Mouse (Mus musculus): ENCODE measurements around the gene Tor4a. TPM values are rescaled to one million over a fixed set of nuclear protein-coding genes. Genes with fewer than 3 reads are reported as not detected.

Tor4a gene
- total RNA-seq, 2 experiments from 2014 or later = 11.6 to 19.5 TPM

DNA sequence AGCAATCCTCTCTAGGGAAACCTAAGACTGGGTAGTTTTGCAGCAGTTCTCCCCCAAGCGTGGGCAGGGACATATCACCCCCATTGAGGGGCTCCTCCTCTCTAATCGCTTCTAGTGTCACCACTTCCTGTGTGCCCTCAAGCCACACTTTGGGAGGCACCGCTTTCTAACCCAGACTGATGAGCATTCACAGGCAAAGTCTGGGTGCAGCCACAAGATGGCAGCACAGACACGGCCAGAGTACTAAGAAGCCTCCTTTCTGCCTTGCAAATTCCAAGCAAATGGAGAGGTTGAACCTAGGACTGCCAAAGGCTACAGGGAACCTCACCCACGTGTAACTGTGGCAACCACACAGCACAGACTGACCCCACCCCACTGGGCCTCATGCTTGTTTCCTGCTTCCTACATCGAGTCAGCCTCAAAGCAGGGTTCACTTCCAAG, 3.3 kb downstream of the Tor4a start:
- DNase-seq (ENCODE audit: low spot score in 2 of 2) = peak; percentile 79 to 84

GRCm38 (mm10) chr2:25187841-25188240, 8.8 kb downstream of the Tor4a start:
- no peak for DNase-seq (ENCODE audit: low spot score in 2 of 2)

DNA sequence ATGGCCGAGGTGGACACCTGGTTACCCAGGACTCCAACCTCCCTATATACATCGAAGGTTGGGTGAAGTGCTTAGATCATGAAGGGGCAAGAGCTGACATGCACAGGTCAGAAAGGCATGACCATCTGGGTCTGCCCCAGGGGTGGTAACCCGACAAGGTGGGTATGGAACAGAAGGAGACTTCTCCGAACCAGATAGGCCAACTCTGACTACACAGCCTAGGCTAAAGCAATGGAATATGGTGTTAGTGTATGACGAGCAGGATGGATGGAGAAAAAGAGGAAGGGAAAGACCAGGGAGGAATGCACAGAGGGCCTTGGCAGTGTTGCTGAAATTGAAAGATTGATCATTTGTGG, 10.1 kb downstream of the Tor4a start:
- DNase-seq (ENCODE audit: low spot score in 2 of 2) = no peak

GRCm38 (mm10) chr2:25185625-25186574, 10.8 kb downstream of the Tor4a start:
- peak; percentile 22 to 48 for DNase-seq (ENCODE audit: low spot score in 2 of 2)

DNA sequence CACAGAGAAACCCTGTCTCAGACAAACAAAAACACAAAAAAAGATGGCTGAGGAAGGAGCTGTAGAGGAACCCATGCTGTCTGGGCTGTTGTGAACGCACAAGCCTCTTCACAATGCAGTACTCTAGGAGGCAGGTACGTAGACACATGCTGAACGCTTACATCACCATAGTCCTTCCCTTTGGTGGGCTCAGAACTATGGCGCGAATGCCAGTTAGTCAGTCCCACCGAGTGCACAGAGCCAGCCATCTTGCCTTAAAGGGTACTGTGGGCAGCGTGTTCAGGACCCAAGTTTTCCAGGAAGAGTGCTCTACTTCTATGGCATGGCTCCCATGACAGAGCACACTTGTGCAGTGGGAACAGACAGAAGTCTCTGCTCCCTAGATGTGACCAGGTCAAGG, 12.2 kb downstream of the Tor4a start:
- no peak for DNase-seq (ENCODE audit: low spot score in 2 of 2)

DNA sequence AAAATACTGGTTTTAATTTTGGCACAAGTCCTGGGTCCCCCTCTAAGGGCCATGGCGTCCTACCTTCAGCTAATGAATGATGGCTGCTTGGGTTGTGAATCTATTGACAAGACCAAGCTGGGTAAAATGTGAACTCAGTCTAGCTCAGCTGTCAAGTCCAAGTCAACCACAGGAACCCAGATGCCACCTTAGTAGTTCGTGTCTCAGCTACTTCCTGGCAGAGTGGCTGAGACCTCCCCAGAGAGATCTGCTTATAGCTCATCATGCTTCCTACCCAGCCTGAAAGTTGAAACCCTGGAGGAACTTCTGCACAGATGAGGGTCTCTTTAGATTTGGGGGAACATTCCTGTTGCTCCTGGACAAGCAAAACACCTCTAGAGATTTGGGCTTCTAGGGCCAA, 13.3 kb downstream of the Tor4a start:
- DNase-seq (ENCODE audit: low spot score in 2 of 2) = no peak

DNA sequence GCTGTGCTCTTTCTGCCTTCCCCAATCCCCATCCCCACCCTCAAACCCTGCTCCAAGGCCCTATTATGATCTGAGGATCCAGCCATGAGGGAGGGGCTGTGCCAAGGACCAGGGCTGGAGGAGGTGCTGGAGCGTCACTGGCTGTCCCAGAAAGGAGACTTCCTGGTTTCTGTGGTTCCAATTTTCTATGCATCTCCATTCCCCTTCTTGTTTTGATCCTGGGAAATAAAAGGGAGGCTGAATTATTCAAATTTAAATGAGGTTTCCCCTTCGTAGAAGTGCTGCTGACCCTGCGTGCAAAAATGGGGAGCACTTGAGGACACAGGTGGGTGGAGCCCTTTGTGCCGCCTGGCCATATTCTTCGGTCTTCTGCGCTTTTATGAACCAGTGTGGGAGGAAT, 14.0 kb downstream of the Tor4a start:
- no peak for DNase-seq (ENCODE audit: low spot score in 2 of 2)

- no peak for DNase-seq (ENCODE audit: low spot score in 2 of 2)
Measured at GRCm38 (mm10) chr2:25181891-25182397, 14.7 kb downstream of the Tor4a start.

DNA sequence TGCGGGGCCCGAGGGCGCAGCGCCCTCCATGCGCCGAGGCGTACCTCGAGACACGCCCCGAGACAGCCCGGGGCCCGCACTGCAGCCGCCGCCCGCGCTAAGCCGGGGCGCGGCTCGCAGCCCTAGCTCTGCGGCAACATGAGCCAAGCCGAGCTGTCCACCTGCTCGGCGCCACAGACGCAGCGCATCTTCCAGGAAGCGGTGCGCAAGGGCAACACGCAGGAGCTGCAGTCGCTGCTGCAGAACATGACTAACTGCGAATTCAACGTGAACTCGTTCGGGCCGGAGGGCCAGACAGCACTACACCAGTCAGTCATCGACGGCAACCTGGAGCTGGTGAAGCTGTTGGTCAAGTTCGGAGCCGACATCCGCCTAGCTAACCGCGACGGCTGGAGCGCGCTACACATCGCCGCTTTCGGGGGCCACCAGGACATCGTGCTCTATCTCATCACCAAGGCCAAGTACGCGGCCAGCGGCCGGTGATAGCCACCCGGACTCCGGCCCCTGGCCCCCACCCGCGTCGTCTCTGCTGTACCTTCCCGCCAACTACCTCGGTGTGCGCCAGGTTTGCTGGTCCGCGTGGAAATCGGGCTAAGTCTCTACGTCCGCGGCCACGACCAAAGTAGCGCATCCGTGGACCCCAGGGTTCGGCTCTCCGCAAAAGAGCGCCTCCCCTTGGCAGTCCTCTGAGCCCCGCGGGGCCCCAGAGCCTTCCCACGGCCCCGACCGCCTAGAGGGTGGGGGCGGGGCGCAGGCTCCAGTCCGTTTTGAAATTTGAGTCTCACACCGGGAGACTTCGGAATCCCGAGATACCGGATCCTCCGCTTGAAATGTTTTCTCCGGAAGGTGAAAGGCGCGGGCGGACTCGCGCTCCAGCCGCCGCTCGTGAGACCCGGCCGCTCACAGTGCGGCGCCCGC, 15.5 kb downstream of the Tor4a start:
- DNase-seq (ENCODE audit: low spot score in 2 of 2) = peak in 1 of 2 experiments; percentile 40

DNA sequence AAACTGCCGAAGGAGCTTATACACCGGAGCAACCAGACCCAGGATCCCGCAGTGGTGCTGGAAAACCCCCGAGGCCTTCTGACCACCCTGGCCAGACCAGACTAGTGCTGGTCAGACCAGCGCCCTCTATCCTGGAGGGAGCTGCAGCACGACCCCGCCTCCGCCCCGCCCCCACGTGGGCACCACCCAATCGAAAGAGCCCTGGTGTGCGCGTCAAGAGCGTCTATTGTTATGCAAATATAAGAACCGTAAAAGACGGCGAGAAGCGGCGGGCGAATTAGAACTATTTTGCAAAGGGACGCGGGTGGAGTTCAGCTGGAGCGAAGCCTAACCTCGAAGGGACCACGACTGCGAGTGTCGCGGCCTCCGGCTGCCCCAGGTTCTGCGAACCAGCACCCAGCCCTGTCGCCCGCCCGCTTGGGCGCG, 16.2 kb downstream of the Tor4a start, which contains the start of gene Nrarp:
Nrarp (plus strand) TSS at position 281 of the 426 bp plus-strand sequence.
- DNase-seq (ENCODE audit: low spot score in 2 of 2) = peak; percentile 81 to 89

- DNase-seq (ENCODE audit: low spot score in 2 of 2) = no peak
Measured at GRCm38 (mm10) chr2:25179566-25180217, 17.0 kb downstream of the Tor4a start.

DNA sequence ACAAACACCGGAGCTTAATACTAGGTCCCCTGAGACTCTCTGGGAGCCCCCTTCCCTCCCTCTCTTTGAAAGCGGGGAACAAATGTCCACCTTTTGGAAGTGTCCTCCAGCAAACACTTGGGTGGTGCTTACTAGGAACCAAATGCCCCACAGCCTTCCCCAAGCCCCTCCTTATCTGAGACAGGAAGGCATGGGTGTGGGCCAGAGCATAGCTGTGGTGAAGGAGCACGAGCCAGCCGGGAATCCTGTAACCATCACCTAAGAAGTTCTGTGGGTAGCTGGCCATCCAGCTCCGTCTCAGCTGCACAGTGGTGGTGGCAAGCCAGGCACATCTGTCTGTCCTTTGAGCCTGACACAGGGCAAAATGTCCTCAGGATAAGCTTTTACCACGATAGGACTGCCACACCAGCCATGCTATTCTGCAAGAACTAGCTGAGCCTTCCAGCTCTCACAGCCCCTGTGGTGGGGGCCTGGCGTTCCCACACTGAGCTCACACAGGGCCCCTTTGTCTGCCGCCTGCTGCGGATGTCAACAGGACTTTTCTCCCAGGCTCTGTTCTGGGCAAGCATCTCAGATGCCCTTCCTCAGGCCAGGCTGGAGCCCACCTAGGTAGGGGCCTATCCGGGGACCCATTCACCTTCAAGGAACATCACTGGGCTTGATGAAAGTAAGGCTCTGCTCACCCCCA, 18.3 kb downstream of the Tor4a start:
- no peak for DNase-seq (ENCODE audit: low spot score in 2 of 2)

- DNase-seq (ENCODE audit: low spot score in 2 of 2) = no peak
Measured at GRCm38 (mm10) chr2:25177685-25178084, 19.0 kb downstream of the Tor4a start.

DNA sequence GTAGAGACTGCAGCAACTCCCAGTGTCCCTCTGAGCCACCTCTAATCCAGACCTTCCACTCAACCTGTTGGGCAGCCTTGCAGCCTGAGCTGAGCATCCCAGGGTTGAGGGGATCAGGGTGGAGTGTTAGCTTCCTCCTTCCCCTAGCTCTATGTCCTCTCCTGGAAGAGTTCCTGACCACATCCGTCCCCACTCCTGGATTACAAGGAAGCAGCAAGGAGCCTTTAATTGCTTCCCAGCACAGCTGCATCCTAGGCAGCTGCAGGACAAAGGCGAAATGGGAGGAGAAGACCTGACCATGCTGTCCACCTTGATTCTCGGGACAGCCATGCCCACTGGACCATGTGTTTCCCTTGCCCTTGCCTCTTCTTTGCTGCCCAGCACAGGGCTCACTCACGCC, 19.6 kb downstream of the Tor4a start:
- no peak for DNase-seq (ENCODE audit: low spot score in 2 of 2)

DNA sequence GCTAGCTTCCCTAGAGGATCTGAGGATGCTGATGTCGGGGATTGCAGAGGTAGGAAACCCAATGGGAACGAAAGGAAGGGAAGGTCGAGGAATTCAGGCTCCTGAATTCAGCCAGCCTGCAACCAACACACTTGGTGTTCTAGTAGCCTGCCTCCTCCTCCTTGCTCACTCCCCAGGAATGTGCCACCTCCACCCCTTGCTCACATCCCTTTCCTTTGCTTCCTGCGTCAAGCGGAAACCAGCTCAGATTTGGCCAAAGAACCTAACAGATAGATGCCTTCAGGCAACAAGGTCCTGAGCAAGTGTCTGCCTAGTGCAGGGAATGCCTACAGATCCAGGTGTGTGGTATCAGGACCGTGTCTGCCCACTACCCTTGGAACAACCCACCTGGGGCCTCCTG, 20.1 kb downstream of the Tor4a start:
- DNase-seq (ENCODE audit: low spot score in 2 of 2) = no peak

DNA sequence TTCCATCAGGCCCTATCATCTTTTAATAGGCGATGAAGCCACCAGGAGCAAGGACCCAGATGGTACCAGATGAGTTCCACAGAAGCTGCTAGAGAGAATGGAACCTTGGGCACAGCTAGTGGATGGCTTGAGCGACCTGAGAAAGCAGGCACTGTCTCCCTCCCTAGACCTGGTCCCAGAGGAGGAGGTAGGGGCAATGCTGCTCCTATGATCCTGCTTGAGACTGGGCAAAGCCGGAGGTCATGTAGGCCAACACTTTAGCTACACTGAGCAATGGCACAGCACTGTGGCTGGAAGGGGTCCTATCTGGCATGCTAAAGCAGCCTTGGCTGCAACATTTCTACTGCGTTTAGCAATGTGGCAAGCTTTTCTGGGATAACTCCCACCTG, 21.0 kb downstream of the Tor4a start:
- no peak for DNase-seq (ENCODE audit: low spot score in 2 of 2)

DNA sequence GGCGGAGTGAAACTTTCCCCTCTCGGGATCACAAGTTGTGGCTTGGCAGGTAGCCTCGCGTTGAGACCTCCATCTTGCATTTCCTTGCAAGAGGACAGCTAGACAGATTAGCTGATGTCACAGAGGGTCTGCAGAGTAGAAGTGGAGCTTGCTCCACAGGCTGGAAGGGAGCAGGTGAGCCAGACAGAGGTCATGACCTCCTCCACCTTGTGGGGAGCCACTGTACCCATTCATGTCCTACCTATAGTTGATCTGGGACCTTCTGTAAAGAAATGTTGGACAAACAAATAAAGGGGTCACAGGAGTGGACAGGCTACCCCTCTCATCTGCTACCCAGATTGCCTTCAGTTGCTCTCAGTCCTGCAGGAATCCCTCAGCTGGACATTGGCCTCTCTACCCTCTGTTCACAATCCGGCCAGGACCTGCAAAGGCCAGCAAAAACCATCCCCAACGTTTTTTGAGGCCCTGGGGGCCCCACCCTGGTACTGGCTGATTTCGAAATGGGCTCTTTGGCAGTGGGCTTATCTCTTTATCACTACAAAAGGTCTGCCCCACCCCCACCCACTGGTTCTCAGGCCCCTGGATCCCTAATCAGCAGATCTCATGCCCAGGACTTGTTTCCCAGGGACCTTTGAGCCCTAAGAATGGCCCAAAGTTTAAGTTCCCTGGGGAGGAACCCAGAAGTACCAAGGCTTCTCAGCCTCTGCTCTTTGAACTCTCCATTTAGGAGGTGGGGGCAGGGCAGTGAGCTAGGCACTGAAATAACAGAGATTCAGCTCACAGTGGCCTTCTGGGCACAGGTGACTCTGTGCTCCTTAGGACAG, 21.6 kb downstream of the Tor4a start:
- no peak for DNase-seq (ENCODE audit: low spot score in 2 of 2)

GRCm38 (mm10) chr2:25173821-25174220, 22.9 kb downstream of the Tor4a start:
- no peak for DNase-seq (ENCODE audit: low spot score in 2 of 2)

DNA sequence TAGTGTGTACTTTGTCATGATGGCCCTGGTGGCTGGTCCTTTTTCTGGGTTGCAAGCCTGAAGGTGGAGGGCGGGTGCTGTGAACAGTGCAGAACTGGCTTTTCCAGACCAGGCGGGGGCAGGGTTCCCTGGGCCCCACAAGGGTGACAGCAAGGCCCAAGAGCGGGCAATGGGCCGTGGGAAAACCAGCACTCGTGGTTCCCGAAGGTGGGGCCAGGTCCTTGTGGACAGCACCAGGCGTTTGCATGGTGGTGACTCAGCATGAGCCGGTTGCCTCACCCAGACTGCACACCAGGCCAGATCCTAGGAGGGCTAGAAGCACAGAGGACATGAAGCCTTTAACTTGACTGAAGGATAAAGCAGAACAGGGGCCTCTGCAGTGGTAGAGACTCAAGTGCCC, 24.1 kb downstream of the Tor4a start:
- DNase-seq (ENCODE audit: low spot score in 2 of 2) = no peak

GRCm38 (mm10) chr2:25171769-25172153, 24.9 kb downstream of the Tor4a start:
- DNase-seq (ENCODE audit: low spot score in 2 of 2) = no peak
